Mouse (Mus musculus) heart, embryonic 11.5 days (tissue): ENCODE data around the gene Atg9a. TPM values are rescaled to one million over a fixed set of nuclear protein-coding genes. Genes with fewer than 3 reads are reported as not detected.

Experiments
- ATAC-seq: fragments of 200-750 bp; cut with Nextera tagmentation; replicated peaks from 2 replicates; pipeline ENCODE4 v1.8.0; 2017; ENCODE audit warnings: moderate library complexity; ENCODE audit not compliant: insufficient number of reproducible peaks, low FRiP score, low TSS enrichment
- H3K27ac ChIP-seq: fragments of 300-500 bp; sonication (generic); 2 replicates; pipeline ENCODE4 v1.5.1; 2014; ENCODE audit warnings: mild to moderate bottlenecking, low read depth, low read length
- H3K27me3 ChIP-seq: fragments of 300-500 bp; sonication (generic); 2 replicates; pipeline ENCODE4 v1.6.1; 2014; ENCODE audit warnings: mild to moderate bottlenecking, low read length, mixed read lengths; ENCODE audit not compliant: control insufficient read depth, insufficient read depth
- H3K36me3 ChIP-seq: fragments of 300-500 bp; sonication (generic); 2 replicates; pipeline ENCODE4 v1.6.1; 2014; ENCODE audit warnings: mild to moderate bottlenecking, low read length, moderate library complexity, mixed read lengths; ENCODE audit not compliant: control insufficient read depth, insufficient read depth
- H3K4me1 ChIP-seq: fragments of 300-500 bp; sonication (generic); 2 replicates; pipeline ENCODE4 v1.6.1; 2014; ENCODE audit warnings: low read length; ENCODE audit not compliant: control insufficient read depth, insufficient read depth
- H3K4me2 ChIP-seq: fragments of 300-500 bp; sonication (generic); 2 replicates; pipeline ENCODE4 v1.6.1; 2014; ENCODE audit warnings: mild to moderate bottlenecking, moderate library complexity
- H3K4me3 ChIP-seq: fragments of 300-500 bp; sonication (generic); 2 replicates; pipeline ENCODE4 v1.5.1; 2014; ENCODE audit warnings: low read depth, low read length
- H3K9ac ChIP-seq: fragments of 300-500 bp; sonication (generic); 2 replicates; pipeline ENCODE4 v1.6.1; 2014; ENCODE audit warnings: mild to moderate bottlenecking, low read depth, low read length, moderate library complexity
- H3K9me3 ChIP-seq: fragments of 300-500 bp; sonication (generic); replicated peaks from 2 replicates; pipeline ENCODE4 v1.6.1; 2016; ENCODE audit warnings: low read length; ENCODE audit not compliant: control insufficient read depth
- WGBS: fragments of 180-500 bp; shearing (Covaris S2); extraction: QIAGEN DNeasy Blood & Tissue Kit; methylation state at CpG from one replicate; pipeline ENCODE4 v1.1.7; 2014; ENCODE audit not compliant: insufficient replicate concordance; 5-methylcytosine and 5-hydroxymethylcytosine counted together
- polyA plus RNA-seq: library from polyadenylated mRNA; unstranded; fragments of >200 nt; fragmentation: Nextera tagmentation; extraction: Ambion mirVana; gene quantifications from 2 replicates; pipeline ENCODE4 v1.2.1, GENCODE M21; 2014

Gene Atg9a
- polyA plus RNA-seq, 1 experiment from 2014 or later, result 22.7 TPM

DNA sequence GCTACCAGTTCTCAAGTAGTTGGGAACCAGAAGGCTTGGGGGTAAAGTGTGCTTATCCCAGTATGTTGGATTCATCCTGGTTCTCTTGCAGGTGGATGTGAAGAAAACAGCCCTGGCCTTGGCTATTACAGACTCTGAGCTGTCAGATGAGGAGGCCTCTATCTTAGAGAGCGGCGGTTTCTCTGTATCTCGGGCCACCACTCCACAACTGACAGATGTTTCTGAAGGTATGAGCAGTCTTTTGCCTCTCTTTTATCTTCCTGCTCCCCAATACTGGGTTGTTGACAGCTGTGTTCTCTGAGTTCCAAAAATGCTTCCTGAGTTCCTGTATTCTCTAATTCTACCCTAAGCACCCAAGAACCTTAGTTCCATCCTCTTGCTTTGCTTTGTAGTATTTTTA, 46.4 kb downstream of the Atg9a start:
- H3K27ac ChIP-seq, result no peak overlapping the region
- no peak overlapping the region for H3K4me3 ChIP-seq
- no peaks in the 10 kb centered on the region for H3K27me3 ChIP-seq
- H3K4me2 ChIP-seq, result no peak overlapping the region
- H3K9me3 ChIP-seq, result no peaks in the 10 kb centered on the region
- WGBS, result 70% methylated on average over 3 of the region's 3 CpGs
- peaks cover 29% of the 10 kb centered on the region for H3K36me3 ChIP-seq
- H3K4me1 ChIP-seq, result peaks cover 10% of the 10 kb centered on the region; the same call in 1 of the 2 replicates
- no peak overlapping the region for H3K9ac ChIP-seq
- ATAC-seq, result no peak

- under 1% methylated on average over 85 of the region's 91 CpGs for WGBS
- Histone ChIP-seq H3K9me3 (no peaks in the 10 kb centered on the region), H3K4me3 (peak within 1 kb of the TSS; percentile 89), H3K27me3 (no peaks in the 10 kb centered on the region), H3K27ac (peak within 1 kb of the TSS; percentile 97), H3K4me1 (peaks cover 10% of the 10 kb centered on the region; the same call in 1 of the 2 replicates), H3K9ac (peak within 1 kb of the TSS; percentile 96), H3K36me3 (peaks cover 34% of the 10 kb centered on the region), H3K4me2 (peak within 1 kb of the TSS; percentile 87)
- ATAC-seq, result peak; percentile 87
These were observed 49.4 kb downstream of the Atg9a start, which contains the start of the genes Cnppd1 and Retreg2 for GRCm38 (mm10) chr1:75142301-75143261. Cnppd1 (minus strand) TSS chr1:75142711. Retreg2 (plus strand) TSS chr1:75142778.

DNA sequence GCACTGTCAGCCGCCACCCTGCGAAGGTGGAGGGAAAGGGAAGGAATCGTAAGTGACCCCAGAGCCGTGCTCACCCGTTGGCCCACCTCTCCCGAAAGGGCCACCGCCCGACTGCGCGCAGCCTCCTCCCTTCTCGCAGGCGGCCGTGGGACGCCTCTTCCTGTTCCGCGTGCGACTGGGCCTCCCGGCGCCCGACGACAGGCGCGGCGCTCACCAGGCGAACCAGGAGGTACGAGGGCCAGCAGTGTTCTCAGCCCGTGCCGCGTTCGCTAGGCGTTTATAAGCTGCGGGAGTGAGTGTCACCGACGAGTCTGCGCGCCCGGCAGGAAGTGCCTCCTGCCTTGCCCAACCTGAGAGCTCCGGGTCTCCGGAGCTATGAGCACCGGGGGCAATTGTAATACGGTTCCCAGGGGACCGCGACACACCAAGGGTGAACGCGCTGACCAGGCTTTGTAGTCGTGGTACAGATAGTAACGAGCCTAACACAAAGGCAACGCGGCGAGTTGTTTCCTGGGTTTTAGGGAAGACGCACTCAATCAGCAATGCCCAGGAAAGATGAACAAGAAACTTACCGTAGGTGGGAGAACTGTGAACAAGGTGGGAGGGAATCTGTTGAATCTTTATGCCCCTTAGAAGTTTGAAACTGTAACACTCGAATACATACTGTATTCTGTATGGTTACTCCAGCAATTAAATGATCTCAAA, 50.4 kb downstream of the Atg9a start:
- Histone ChIP-seq H3K4me2 (peak overlapping the region; percentile 87), H3K27ac (peak overlapping the region; percentile 97), H3K4me1 (peaks cover 10% of the 10 kb centered on the region; the same call in 1 of the 2 replicates), H3K9ac (peak overlapping the region; percentile 96), H3K36me3 (peaks cover 31% of the 10 kb centered on the region), H3K9me3 (no peaks in the 10 kb centered on the region), H3K27me3 (no peaks in the 10 kb centered on the region), H3K4me3 (peak overlapping the region; percentile 89)
- under 1% methylated on average over 53 of the region's 53 CpGs for WGBS
- no peak; the same call in 1 of the 2 replicates for ATAC-seq

- no peak for ATAC-seq
- H3K9me3 ChIP-seq, result no peaks in the 10 kb centered on the region
- H3K4me2 ChIP-seq, result peak overlapping the region; percentile 87
- peak overlapping the region; percentile 96 for H3K9ac ChIP-seq
- peak overlapping the region; percentile 89 for H3K4me3 ChIP-seq
- peaks cover 25% of the 10 kb centered on the region for H3K36me3 ChIP-seq
- peaks cover 10% of the 10 kb centered on the region; the same call in 1 of the 2 replicates for H3K4me1 ChIP-seq
- peak overlapping the region; percentile 97; the same call in 1 of the 2 replicates for H3K27ac ChIP-seq
- 62% methylated on average over 4 of the region's 4 CpGs for WGBS
- no peaks in the 10 kb centered on the region for H3K27me3 ChIP-seq
These were observed 51.3 kb downstream of the Atg9a start for GRCm38 (mm10) chr1:75140601-75141190.

GRCm38 (mm10) chr1:75138448-75138847, 53.5 kb downstream of the Atg9a start:
- ATAC-seq, result no peak
- no peaks in the 10 kb centered on the region for H3K9me3 ChIP-seq
- peaks cover 10% of the 10 kb centered on the region; the same call in 1 of the 2 replicates for H3K4me1 ChIP-seq
- WGBS, result 72% methylated on average over 2 of the region's 2 CpGs
- H3K27me3 ChIP-seq, result no peaks in the 10 kb centered on the region
- H3K9ac ChIP-seq, result no peak overlapping the region
- no peak overlapping the region for H3K4me2 ChIP-seq
- no peak overlapping the region for H3K4me3 ChIP-seq
- H3K27ac ChIP-seq, result no peak overlapping the region
- peaks cover 17% of the 10 kb centered on the region; the same call in 1 of the 2 replicates for H3K36me3 ChIP-seq

DNA sequence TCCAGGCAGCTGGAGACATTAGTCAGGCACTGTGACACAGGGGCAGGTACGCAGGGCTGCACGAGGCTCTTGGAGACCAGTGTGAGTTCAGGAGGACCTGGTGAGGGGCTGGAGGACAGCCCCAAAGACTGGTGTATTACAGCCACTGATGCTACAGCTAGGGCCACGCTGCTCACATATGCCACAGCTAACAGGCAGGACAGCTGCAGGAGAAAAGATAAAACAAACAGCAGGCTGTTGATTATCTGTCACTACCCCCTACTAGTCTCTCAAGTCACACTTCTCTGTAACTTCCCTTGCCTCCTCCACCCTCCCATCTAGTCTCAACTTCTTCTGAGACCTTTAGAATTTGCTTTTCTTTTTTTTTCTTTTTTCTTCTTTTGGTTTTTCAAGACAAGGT, 55.3 kb downstream of the Atg9a start:
- no peak overlapping the region for H3K4me2 ChIP-seq
- peak overlapping the region; percentile 22 for H3K27ac ChIP-seq
- H3K27me3 ChIP-seq, result no peaks in the 10 kb centered on the region
- H3K36me3 ChIP-seq, result peaks cover 17% of the 10 kb centered on the region; the same call in 1 of the 2 replicates
- H3K4me3 ChIP-seq, result no peak overlapping the region
- H3K9me3 ChIP-seq, result no peaks in the 10 kb centered on the region
- peak; percentile 72; the same call in 1 of the 2 replicates for ATAC-seq
- WGBS, result 25% methylated on average over 3 of the region's 3 CpGs
- no peak overlapping the region for H3K9ac ChIP-seq
- H3K4me1 ChIP-seq, result peaks cover 6% of the 10 kb centered on the region; the same call in 1 of the 2 replicates

DNA sequence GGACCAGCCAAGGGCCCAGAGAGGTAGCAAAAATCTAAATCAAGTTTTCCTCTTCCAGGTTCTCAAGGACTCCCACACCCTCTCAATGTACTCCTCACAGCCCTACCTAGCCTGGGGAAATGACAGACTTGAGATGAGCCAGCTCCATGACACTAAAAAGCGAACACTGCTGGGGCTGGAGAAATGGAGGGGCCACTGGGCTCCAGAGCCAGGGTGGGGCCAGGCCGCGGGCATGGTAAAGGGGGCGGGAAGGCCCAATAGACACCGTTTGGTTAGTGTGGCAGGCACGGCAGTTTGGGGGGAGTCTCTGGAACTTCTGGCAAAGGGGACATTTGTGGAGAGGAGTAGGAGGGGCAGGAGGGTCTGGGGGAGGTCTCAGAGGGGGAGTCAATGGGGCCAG, 55.7 kb downstream of the Atg9a start:
- Histone ChIP-seq H3K27me3 (no peaks in the 10 kb centered on the region), H3K36me3 (peaks cover 17% of the 10 kb centered on the region; the same call in 1 of the 2 replicates), H3K4me2 (no peak overlapping the region; the same call in 1 of the 2 replicates), H3K9ac (no peak overlapping the region), H3K4me1 (peaks cover 6% of the 10 kb centered on the region; the same call in 1 of the 2 replicates), H3K9me3 (no peaks in the 10 kb centered on the region), H3K27ac (peak overlapping the region; percentile 22), H3K4me3 (no peak overlapping the region)
- WGBS, result 56% methylated on average over 6 of the region's 6 CpGs
- ATAC-seq, result no peak
